Mouse (Mus musculus) kidney, embryonic 16.5 days (tissue): Measurements from ENCODE around the gene Vps72. TPM values are rescaled to one million over a fixed set of nuclear protein-coding genes. Genes with fewer than 3 reads are reported as not detected.

ENCODE experiments used
- microRNA-seq: library from miRNA; unstranded; fragments of <30 nt; microRNA quantifications from one replicate; pipeline ENCODE4, GENCODE M21; 2016
- polyA plus RNA-seq: library from polyadenylated mRNA; unstranded; fragments of >200 nt; fragmentation: Nextera tagmentation; extraction: Ambion mirVana; gene quantifications from 2 replicates; pipeline ENCODE4 v1.2.1, GENCODE M21; 2015

The Vps72 gene
- polyA plus RNA-seq, 1 experiment from 2014 or later, result 184 TPM

Small RNAs within 50 kb of the gene (microRNA-seq; reads per million reads assigned to microRNA genes)
- not detected for gene Mir8099-1

Other genes starting within 250 kb of the Vps72 start
- gene Psmb4, start 224.1 kb upstream of the Vps72 start, polyA plus RNA-seq, result 341 and 366 TPM in 2 replicates
- gene Selenbp1, start 178.0 kb upstream of the Vps72 start, polyA plus RNA-seq, result 88.7 and 105 TPM in 2 replicates
- gene Rfx5, start 156.9 kb upstream of the Vps72 start, polyA plus RNA-seq, result 10.0 and 10.5 TPM in 2 replicates
- 25.0 and 30.3 TPM in 2 replicates for gene Pi4kb, start 136.3 kb upstream of the Vps72 start, polyA plus RNA-seq
- gene Zfp687, start 95.6 kb upstream of the Vps72 start, polyA plus RNA-seq, result 28.8 and 32.9 TPM in 2 replicates
- gene Psmd4, start 68.4 kb upstream of the Vps72 start, polyA plus RNA-seq, result 279 and 281 TPM in 2 replicates
- gene Pip5k1a, start 4.1 kb upstream of the Vps72 start, polyA plus RNA-seq, result 24.0 and 24.7 TPM in 2 replicates
- 0.84 and 1.6 TPM in 2 replicates for gene Tmod4, start 13.5 kb downstream of the Vps72 start, polyA plus RNA-seq
- 71.6 and 79.0 TPM in 2 replicates for gene Scnm1, start 23.0 kb downstream of the Vps72 start, polyA plus RNA-seq
- 15.3 and 17.3 TPM in 2 replicates for gene Lysmd1, start 23.1 kb downstream of the Vps72 start, polyA plus RNA-seq
- gene Tnfaip8l2, start 31.3 kb downstream of the Vps72 start, polyA plus RNA-seq, result 2.9 and 4.2 TPM in 2 replicates
- 3.0 and 3.1 TPM in 2 replicates for gene Sema6c, start 49.4 kb downstream of the Vps72 start, polyA plus RNA-seq
- 8.8 and 10.8 TPM in 2 replicates for gene Gabpb2, start 106.9 kb downstream of the Vps72 start, polyA plus RNA-seq
- gene Cdc42se1, start 117.7 kb downstream of the Vps72 start, polyA plus RNA-seq, result 90.3 and 94.4 TPM in 2 replicates
- 14.0 and 16.6 TPM in 2 replicates for gene Mllt11, start 121.1 kb downstream of the Vps72 start, polyA plus RNA-seq
- gene Gm128, start 130.6 kb downstream of the Vps72 start, polyA plus RNA-seq, result 0.53 and 0.55 TPM in 2 replicates
- gene Bnipl, start 140.2 kb downstream of the Vps72 start, polyA plus RNA-seq, result 0.41 and 0.82 TPM in 2 replicates
- gene Mindy1, start 170.3 kb downstream of the Vps72 start, polyA plus RNA-seq, result 55.8 and 57.0 TPM in 2 replicates
- gene Prune1, start 171.1 kb downstream of the Vps72 start, polyA plus RNA-seq, result 25.8 and 27.4 TPM in 2 replicates
- 8.6 and 9.4 TPM in 2 replicates for gene Anxa9, start 196.2 kb downstream of the Vps72 start, polyA plus RNA-seq
- gene Cers2, start 203.8 kb downstream of the Vps72 start, polyA plus RNA-seq, result 208 and 209 TPM in 2 replicates
- 45.5 and 46.7 TPM in 2 replicates for gene Setdb1, start 246.2 kb downstream of the Vps72 start, polyA plus RNA-seq